ENCODE assay signal across 13 mouse cellular contexts in the genomic region with DNA sequence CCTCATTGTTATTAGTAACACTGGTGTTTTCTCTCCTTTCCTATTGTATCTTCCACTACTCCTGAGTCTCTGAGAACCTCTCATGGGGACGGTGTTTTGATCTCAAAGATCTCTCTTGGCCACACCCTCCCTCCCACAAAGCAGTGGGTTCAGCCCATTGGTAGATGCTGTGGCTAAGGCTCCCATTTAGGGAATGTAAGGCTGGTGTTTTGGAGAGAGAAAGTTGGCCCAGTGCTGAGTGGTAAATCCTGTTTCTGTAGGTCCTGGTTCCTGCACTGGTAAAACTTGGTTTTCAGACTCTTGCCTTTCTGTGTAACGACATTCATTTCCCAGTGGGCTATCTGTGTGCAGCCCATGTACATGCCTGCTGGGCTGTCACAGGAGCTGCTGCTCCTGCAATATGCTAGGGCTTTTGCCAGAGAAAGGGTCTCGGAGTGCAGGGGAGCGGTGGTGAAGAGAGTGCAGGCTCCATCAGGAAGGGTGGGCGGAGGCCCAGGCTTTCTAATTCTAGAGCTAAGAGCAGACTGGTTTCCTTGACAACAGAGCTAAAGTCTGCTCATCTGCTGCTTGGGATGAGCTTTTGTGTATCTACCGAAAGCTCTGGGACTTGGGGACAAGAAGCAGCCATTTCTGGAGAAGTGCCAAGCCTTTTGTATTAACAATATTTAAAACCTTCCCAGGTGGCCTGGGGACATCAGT. TPM values are rescaled to one million over a fixed set of nuclear protein-coding genes. Genes with fewer than 3 reads are reported as not detected.
DNase-seq lines count a peak whose midpoint lies in the region; ATAC-seq lines count a peak whose summit lies in the region.
"Had no signal": no experiment of that assay in that cellular context is flagged by ENCODE, and none has a peak within 500 bp of the region (broad histone marks: within the 10 kb centered on the region; RNA-seq: fewer than 3 reads in every experiment).

No protein-coding gene starts in this region.

- no peak overlapping the region for H3K4me3 ChIP-seq in forebrain, embryonic 12.5 days (replicated peaks)
- no peak overlapping the region for H3K4me3 ChIP-seq in midbrain, embryonic 12.5 days
- H3K4me3 ChIP-seq in kidney, embryonic 14.5 days (ENCODE audit: low read length) = no peak overlapping the region
- H3K4me3 ChIP-seq: erythroblast, embryonic 14.5 days; megakaryocyte, embryonic 14.5 days; stomach, embryonic 15.5 days had no signal

- H3K9ac ChIP-seq in forebrain, embryonic 12.5 days = peak overlapping the region; percentile 18; the same call in 1 of the 2 replicates
- H3K9ac ChIP-seq in midbrain, embryonic 12.5 days (replicated peaks) = no peak overlapping the region; the same call in 1 of the 2 replicates
- no peak overlapping the region for H3K9ac ChIP-seq in kidney, embryonic 14.5 days (ENCODE audit: low read depth, low read length)
- H3K9ac ChIP-seq: stomach, embryonic 15.5 days had no signal

- peaks cover 80% of the 10 kb centered on the region for H3K4me1 ChIP-seq in forebrain, embryonic 12.5 days
- peaks cover 76% of the 10 kb centered on the region for H3K4me1 ChIP-seq in midbrain, embryonic 12.5 days
- no peaks in the 10 kb centered on the region for H3K4me1 ChIP-seq in kidney, embryonic 14.5 days (ENCODE audit: control insufficient read depth, insufficient read depth, low read length)
- H3K4me1 ChIP-seq: megakaryocyte, embryonic 14.5 days; stomach, embryonic 15.5 days had no signal

- H3K27me3 ChIP-seq in forebrain, embryonic 12.5 days = no peaks in the 10 kb centered on the region
- no peaks in the 10 kb centered on the region for H3K27me3 ChIP-seq in midbrain, embryonic 12.5 days
- no peaks in the 10 kb centered on the region for H3K27me3 ChIP-seq in kidney, embryonic 14.5 days (ENCODE audit: control insufficient read depth, insufficient read depth, low read length)
- H3K27me3 ChIP-seq: stomach, embryonic 15.5 days had no signal

- ATAC-seq in forebrain, embryonic 12.5 days (ENCODE audit: low FRiP score) = peak; percentile 82
- peak; percentile 77 for ATAC-seq in midbrain, embryonic 12.5 days (ENCODE audit: low FRiP score, low read depth)
- no peak for ATAC-seq in kidney, embryonic 14.5 days (ENCODE audit: low FRiP score, low TSS enrichment)
- ATAC-seq in megakaryocyte, adult 5-6 weeks (ENCODE audit: poor library complexity, severe bottlenecking) = no peak
- ATAC-seq: CD4-positive, CD25-positive, alpha-beta regulatory T cell, adult 4 months had no signal

- 27% methylated on average over 6 of the region's 6 CpGs for WGBS in forebrain, embryonic 12.5 days
- WGBS in midbrain, embryonic 12.5 days = 15% methylated on average over 6 of the region's 6 CpGs
- 70% methylated on average over 6 of the region's 6 CpGs for WGBS in kidney, embryonic 14.5 days

- peak overlapping the region; percentile 21; the same call in 1 of the 2 replicates for H3K4me2 ChIP-seq in forebrain, embryonic 12.5 days
- H3K4me2 ChIP-seq in midbrain, embryonic 12.5 days (replicated peaks) = peak overlapping the region; percentile 27
- H3K4me2 ChIP-seq in kidney, embryonic 14.5 days (replicated peaks; ENCODE audit: low read depth, low read length) = no peak overlapping the region
- H3K4me2 ChIP-seq: stomach, embryonic 15.5 days had no signal

- DNase-seq in ZHBTc4 (ENCODE audit: low read depth, low spot score) = peak; percentile 14
- peak; percentile 85 to 92 for DNase-seq in layer of hippocampus, adult 18-20 months (ENCODE audit: low spot score in 2 of 2)
- DNase-seq in thymus, postnatal 10 days (ENCODE audit: low spot score in 2 of 2) = no peak
- no peak for DNase-seq in heart, postnatal 36 days
- DNase-seq: kidney, adult 18-20 months had no signal

- H3K27ac ChIP-seq in forebrain, embryonic 12.5 days = peak overlapping the region; percentile 90
- H3K27ac ChIP-seq in midbrain, embryonic 12.5 days (replicated peaks) = peak overlapping the region; percentile 93
- H3K27ac ChIP-seq in kidney, embryonic 14.5 days (ENCODE audit: low read depth, low read length) = no peak overlapping the region
- H3K27ac ChIP-seq: stomach, embryonic 15.5 days had no signal

- H3K36me3 ChIP-seq in forebrain, embryonic 12.5 days (replicated peaks) = no peaks in the 10 kb centered on the region
- no peaks in the 10 kb centered on the region for H3K36me3 ChIP-seq in midbrain, embryonic 12.5 days
- no peaks in the 10 kb centered on the region for H3K36me3 ChIP-seq in kidney, embryonic 14.5 days (ENCODE audit: control insufficient read depth, insufficient read depth, low read length)
- H3K36me3 ChIP-seq: stomach, embryonic 15.5 days had no signal

- H3K9me3 ChIP-seq in forebrain, embryonic 12.5 days = no peaks in the 10 kb centered on the region
- no peaks in the 10 kb centered on the region for H3K9me3 ChIP-seq in midbrain, embryonic 12.5 days
- H3K9me3 ChIP-seq in kidney, embryonic 14.5 days (ENCODE audit: control insufficient read depth, low read length) = no peaks in the 10 kb centered on the region
- H3K9me3 ChIP-seq: megakaryocyte, embryonic 14.5 days; stomach, embryonic 15.5 days had no signal

- intact Hi-C loops in heart, postnatal 36 days (cut with DNase I) = no loop called here

RNA-seq across cellular contexts. Expression of a gene that starts 36.0 kb away (rescaled TPM):
- 124 and 128 TPM in 2 replicates for polyA plus RNA-seq in forebrain, embryonic 12.5 days (2016; fragmentation: Nextera tagmentation; extraction: Ambion mirVana)
- total RNA-seq in layer of hippocampus, adult 18-20 months (2021) = 100 to 1,000 TPM; 267 to 269 TPM
- 127 and 130 TPM in 2 replicates for polyA plus RNA-seq in midbrain, embryonic 12.5 days (2016; fragmentation: Nextera tagmentation; extraction: Ambion mirVana)
- polyA plus RNA-seq in kidney, embryonic 14.5 days (2014; fragmentation: Nextera tagmentation; extraction: Ambion mirVana) = 1.9 and 2.6 TPM in 2 replicates
- total RNA-seq in heart, postnatal 36 days (2021) = under 1 TPM; 0.16 to 0.64 TPM
- total RNA-seq in megakaryocyte, adult 5-6 weeks (2015) = 1.0 and 2.1 TPM in 2 replicates
- total RNA-seq in megakaryocyte, adult 5-6 weeks (2017) = 2.4 and 3.1 TPM in 2 replicates
- polyA plus RNA-seq: CD4-positive, CD25-positive, alpha-beta regulatory T cell, adult 4 months had no signal

RNA-seq across cellular contexts. Expression of a gene that starts 48.5 kb away (rescaled TPM):
- polyA plus RNA-seq in forebrain, embryonic 12.5 days (2016; fragmentation: Nextera tagmentation; extraction: Ambion mirVana) = not detected in 2 replicates
- not detected for total RNA-seq in layer of hippocampus, adult 18-20 months (2021)
- not detected in 2 replicates for polyA plus RNA-seq in midbrain, embryonic 12.5 days (2016; fragmentation: Nextera tagmentation; extraction: Ambion mirVana)
- polyA plus RNA-seq in kidney, embryonic 14.5 days (2014; fragmentation: Nextera tagmentation; extraction: Ambion mirVana) = not detected in 2 replicates
- not detected for total RNA-seq in heart, postnatal 36 days (2021)
- not detected in 2 replicates for total RNA-seq in megakaryocyte, adult 5-6 weeks (2015)
- total RNA-seq in megakaryocyte, adult 5-6 weeks (2017) = not detected in 2 replicates
- polyA plus RNA-seq: CD4-positive, CD25-positive, alpha-beta regulatory T cell, adult 4 months; erythroblast, embryonic 14.5 days; stomach, embryonic 15.5 days had no signal

Comparison
In these comparisons a context has a peak if more than half of its experiments do, and no peak if none do; other contexts are left out.
1. DNase-seq: peak in ZHBTc4 (single experiment) and layer of hippocampus, adult 18-20 months (2 of 2); none in thymus, postnatal 10 days (0 of 2) and heart, postnatal 36 days (0 of 2).
2. ATAC-seq: peak in forebrain, embryonic 12.5 days (single experiment) and midbrain, embryonic 12.5 days (single experiment); none in kidney, embryonic 14.5 days (single experiment) and megakaryocyte, adult 5-6 weeks (single experiment).
3. RNA of a gene that starts 36.0 kb away (total RNA-seq): 267 to 269 TPM in layer of hippocampus, adult 18-20 months; 1.0 to 3.1 TPM in megakaryocyte, adult 5-6 weeks and 0.16 to 0.64 TPM in heart, postnatal 36 days; every median in the first group is over 10 times any median in the second.